Mouse (Mus musculus) stomach, postnatal 0 days (tissue): ENCODE data around the gene Gm13289.
"Not testable (repeated sequence)": the region's sequence is repeated elsewhere in the genome, so short reads cannot be mapped to it uniquely, and the experiment has no call there.

Experiments used
- CTCF ChIP-seq: IDR thresholded peaks from 2 replicates; pipeline ENCODE4 v1.5.1; 2016; ENCODE audit warnings: antibody characterized with exemption, low read depth, mild to moderate bottlenecking, moderate library complexity
- EP300 ChIP-seq: optimal IDR thresholded peaks from 2 replicates; pipeline ENCODE3; 2016; ENCODE audit warnings: antibody characterized with exemption

DNA sequence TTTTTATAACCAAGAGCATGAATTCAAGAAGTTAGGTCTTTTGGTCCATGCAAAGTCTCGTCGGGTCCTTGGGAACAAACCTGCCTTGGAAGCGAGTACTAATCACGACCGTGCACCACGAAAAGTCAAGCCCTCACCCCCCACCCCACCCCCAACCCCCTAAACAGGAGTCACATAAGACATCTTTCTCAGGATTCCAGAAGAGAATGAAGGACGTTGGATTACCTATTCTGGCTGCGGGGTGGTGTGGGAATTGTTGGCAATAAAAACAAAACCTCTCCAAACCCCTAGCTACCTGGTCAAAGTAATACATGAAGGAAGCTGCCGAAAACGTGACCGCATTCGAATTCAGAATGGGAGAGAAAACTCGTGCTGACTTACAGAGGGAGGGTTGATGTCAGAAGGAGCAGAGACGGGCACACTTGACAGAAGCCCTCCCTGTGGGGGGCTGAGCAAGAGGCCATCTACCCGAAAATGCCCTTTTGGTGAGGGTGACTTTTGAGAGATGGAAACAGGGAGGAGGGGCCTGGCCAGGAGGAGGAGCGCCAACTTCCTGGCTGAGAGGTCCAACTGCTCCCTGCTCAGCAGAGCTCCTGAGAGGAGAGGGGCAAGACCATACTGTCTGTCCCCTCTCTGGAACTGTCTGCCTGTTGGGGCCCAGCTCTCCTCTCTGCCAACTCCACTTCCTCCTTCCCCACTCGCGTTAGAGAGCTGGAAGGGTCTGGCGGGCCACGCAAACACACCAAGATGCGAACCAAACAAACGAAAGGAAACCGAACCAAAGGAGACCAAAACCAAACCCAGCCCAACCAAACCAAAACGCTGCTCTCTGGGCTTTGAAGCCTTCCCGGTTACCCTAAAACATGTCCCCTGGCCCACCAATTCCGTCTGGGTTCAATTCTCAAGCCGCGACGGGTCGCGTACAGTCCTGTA lies 19.9 kb upstream of the Gm13289 start:
- TF ChIP-seq EP300, CTCF: not testable (repeated sequence)
